Mouse (Mus musculus) limb, embryonic 11.5 days (tissue): ENCODE measurements at regions not wholly inside any gene's neighbourhood (a gene's known extent, or its start where the extent isn't known, plus 50 kb on each side); places are given as distances from the start of the nearest gene placed in this dataset.
"Not testable (repeated sequence)": the region's sequence is repeated elsewhere in the genome, so short reads cannot be mapped to it uniquely, and the experiment has no call there.

Source experiments
- ATAC-seq: fragments of 200-750 bp; cut with Nextera tagmentation; 2 replicates; pipeline ENCODE4 v1.8.0; 2017; ENCODE audit warnings: low read depth; ENCODE audit not compliant: insufficient number of reproducible peaks, low FRiP score, low TSS enrichment
- DNase-seq: peaks from one replicate; pipeline ENCODE4 v3.0.0-alpha.2; 2015; ENCODE audit warnings: low spot score
- H3K27ac ChIP-seq: fragments of 300-500 bp; sonication (generic); replicated peaks from 2 replicates; pipeline ENCODE4 v1.5.1; 2014; ENCODE audit warnings: low read depth, mild to moderate bottlenecking, low read length
- H3K27me3 ChIP-seq: fragments of 300-500 bp; sonication (generic); 2 replicates; pipeline ENCODE4 v1.6.1; 2014; ENCODE audit warnings: mild to moderate bottlenecking, low read length, mixed read lengths; ENCODE audit not compliant: control insufficient read depth, insufficient read depth
- H3K36me3 ChIP-seq: fragments of 300-500 bp; sonication (generic); 2 replicates; pipeline ENCODE4 v1.6.1; 2014; ENCODE audit warnings: mild to moderate bottlenecking, low read length, moderate library complexity, mixed read lengths; ENCODE audit not compliant: control insufficient read depth, insufficient read depth
- H3K4me1 ChIP-seq: fragments of 300-500 bp; sonication (generic); 2 replicates; pipeline ENCODE4 v1.6.1; 2014; ENCODE audit warnings: low read length, mixed read lengths; ENCODE audit not compliant: control insufficient read depth, insufficient read depth
- H3K4me2 ChIP-seq: fragments of 300-500 bp; sonication (generic); 2 replicates; pipeline ENCODE4 v1.6.1; 2014; ENCODE audit warnings: low read depth, mild to moderate bottlenecking, moderate library complexity; ENCODE audit not compliant: severe bottlenecking
- H3K4me3 ChIP-seq: fragments of 300-500 bp; sonication (generic); 2 replicates; pipeline ENCODE4 v1.5.1; 2014; ENCODE audit warnings: low read depth, low read length
- H3K9ac ChIP-seq: fragments of 300-500 bp; sonication (generic); 2 replicates; pipeline ENCODE4 v1.6.1; 2014; ENCODE audit warnings: mild to moderate bottlenecking, low read length
- H3K9me3 ChIP-seq: fragments of 300-500 bp; sonication (generic); 2 replicates; pipeline ENCODE4 v1.6.1; 2016; ENCODE audit warnings: low read length; ENCODE audit not compliant: control insufficient read depth
- WGBS: fragments of 180-500 bp; shearing (Covaris S2); extraction: QIAGEN DNeasy Blood & Tissue Kit; methylation state at CpG from one replicate; pipeline ENCODE4 v1.1.7; 2014; 5-methylcytosine and 5-hydroxymethylcytosine counted together

- H3K36me3 ChIP-seq, ATAC-seq, H3K9ac ChIP-seq, H3K27me3 ChIP-seq, H3K4me1 ChIP-seq, H3K4me2 ChIP-seq, DNase-seq, H3K27ac ChIP-seq, H3K9me3 ChIP-seq, H3K4me3 ChIP-seq: not testable (repeated sequence)
- 87% methylated on average over 12 of the region's 12 CpGs for WGBS
These were observed 127.5 kb downstream of the Naa11 start for GRCm38 (mm10) chr5:97264666-97265065.

GRCm38 (mm10) chr5:97257106-97257505 lies 135.1 kb downstream of the Naa11 start:
- DNase-seq (no peak), ATAC-seq (no peak)
- Histone ChIP-seq H3K4me1 (no peaks in the 10 kb centered on the region), H3K9me3 (no peaks in the 10 kb centered on the region), H3K9ac (no peak overlapping the region), H3K4me3 (no peak overlapping the region), H3K27me3 (no peaks in the 10 kb centered on the region), H3K27ac (no peak overlapping the region), H3K4me2 (no peak overlapping the region), H3K36me3 (no peaks in the 10 kb centered on the region)
- 83% methylated on average over 1 of the region's 1 CpGs for WGBS

- H3K4me2 ChIP-seq, result no peak overlapping the region
- DNase-seq (no peak), ATAC-seq (no peak)
- no peaks in the 10 kb centered on the region for H3K4me1 ChIP-seq
- no peaks in the 10 kb centered on the region for H3K36me3 ChIP-seq
- no peak overlapping the region for H3K9ac ChIP-seq
- 70% methylated on average over 7 of the region's 7 CpGs for WGBS
- no peaks in the 10 kb centered on the region for H3K9me3 ChIP-seq
- no peaks in the 10 kb centered on the region for H3K27me3 ChIP-seq
- no peak overlapping the region for H3K27ac ChIP-seq
- no peak overlapping the region for H3K4me3 ChIP-seq
These were observed 135.6 kb downstream of the Naa11 start for GRCm38 (mm10) chr5:97256445-97257060.

GRCm38 (mm10) chr5:97236930-97237329 lies 125.5 kb upstream of the Paqr3 start:
- no peaks in the 10 kb centered on the region for H3K9me3 ChIP-seq
- no peaks in the 10 kb centered on the region for H3K27me3 ChIP-seq
- H3K9ac ChIP-seq, result no peak overlapping the region
- DNase-seq, result no peak
- H3K4me3 ChIP-seq, result no peak overlapping the region
- H3K4me1 ChIP-seq, result no peaks in the 10 kb centered on the region
- H3K27ac ChIP-seq, result no peak overlapping the region
- no peak for ATAC-seq
- H3K36me3 ChIP-seq, result no peaks in the 10 kb centered on the region
- no peak overlapping the region for H3K4me2 ChIP-seq
- 87% methylated on average over 2 of the region's 2 CpGs for whole genome bisulfite sequencing

- no peak for ATAC-seq
- no peaks in the 10 kb centered on the region for H3K36me3 ChIP-seq
These were observed 115.0 kb upstream of the Paqr3 start for GRCm38 (mm10) chr5:97226425-97226824.

GRCm38 (mm10) chr5:97223238-97223857 lies 112.0 kb upstream of the Paqr3 start:
- DNase-seq, result no peak
- H3K4me3 ChIP-seq, result no peak overlapping the region
- 86% methylated on average over 12 of the region's 12 CpGs for WGBS

More at GRCm38 (mm10) chr5:97226425-97226824, 115.0 kb upstream of the Paqr3 start:
- WGBS, result 56% methylated on average over 2 of the region's 2 CpGs
- H3K4me1 ChIP-seq, result no peaks in the 10 kb centered on the region
- no peak overlapping the region for H3K4me3 ChIP-seq
- no peaks in the 10 kb centered on the region for H3K27me3 ChIP-seq
- H3K9me3 ChIP-seq, result no peaks in the 10 kb centered on the region
- H3K9ac ChIP-seq, result no peak overlapping the region
- no peak overlapping the region for H3K4me2 ChIP-seq
- no peak overlapping the region for H3K27ac ChIP-seq
- no peak for DNase-seq

GRCm38 (mm10) chr5:97222489-97223237 lies 111.3 kb upstream of the Paqr3 start:
- Histone ChIP-seq H3K9me3 (no peaks in the 10 kb centered on the region), H3K27ac (no peak overlapping the region), H3K4me2 (no peak overlapping the region), H3K4me1 (no peaks in the 10 kb centered on the region), H3K27me3 (no peaks in the 10 kb centered on the region), H3K9ac (no peak overlapping the region), H3K36me3 (no peaks in the 10 kb centered on the region), H3K4me3 (no peak overlapping the region)
- 73% methylated on average over 12 of the region's 12 CpGs for WGBS
- DNase-seq, result no peak
- no peak for ATAC-seq

More at GRCm38 (mm10) chr5:97223238-97223857, 112.0 kb upstream of the Paqr3 start:
- Histone ChIP-seq H3K4me2 (no peak overlapping the region), H3K9ac (no peak overlapping the region), H3K27me3 (no peaks in the 10 kb centered on the region), H3K36me3 (no peaks in the 10 kb centered on the region), H3K9me3 (no peaks in the 10 kb centered on the region), H3K27ac (no peak overlapping the region), H3K4me1 (no peaks in the 10 kb centered on the region)
- no peak for ATAC-seq

- DNase-seq, result no peak
- H3K4me2 ChIP-seq, result no peak overlapping the region
- WGBS, result 83% methylated on average over 1 of the region's 1 CpGs
- no peak overlapping the region for H3K9ac ChIP-seq
- no peak overlapping the region for H3K27ac ChIP-seq
- H3K4me3 ChIP-seq, result no peak overlapping the region
- no peak for ATAC-seq
- H3K4me1 ChIP-seq, result no peaks in the 10 kb centered on the region
- H3K36me3 ChIP-seq, result no peaks in the 10 kb centered on the region
- no peaks in the 10 kb centered on the region for H3K27me3 ChIP-seq
- no peaks in the 10 kb centered on the region for H3K9me3 ChIP-seq
These were observed 107.3 kb upstream of the Paqr3 start for GRCm38 (mm10) chr5:97218712-97219111.
